Mouse (Mus musculus) bone marrow, adult 2 months (tissue): ENCODE measurements around the gene Gpr137.

Experiments
- CTCF ChIP-seq: fragments of 200-500 bp; IDR thresholded peaks from 2 replicates; pipeline ENCODE4 v1.5.1; 2011; ENCODE audit warnings: low read length, control low read depth; ENCODE audit not compliant: control insufficient read depth, insufficient read depth
- POLR2A ChIP-seq: fragments of 200-500 bp; IDR thresholded peaks from 2 replicates; pipeline ENCODE4 v1.6.1; 2011; ENCODE audit warnings: low read depth, mild to moderate bottlenecking, control low read depth, low read length, borderline replicate concordance; ENCODE audit not compliant: control insufficient read depth

DNA sequence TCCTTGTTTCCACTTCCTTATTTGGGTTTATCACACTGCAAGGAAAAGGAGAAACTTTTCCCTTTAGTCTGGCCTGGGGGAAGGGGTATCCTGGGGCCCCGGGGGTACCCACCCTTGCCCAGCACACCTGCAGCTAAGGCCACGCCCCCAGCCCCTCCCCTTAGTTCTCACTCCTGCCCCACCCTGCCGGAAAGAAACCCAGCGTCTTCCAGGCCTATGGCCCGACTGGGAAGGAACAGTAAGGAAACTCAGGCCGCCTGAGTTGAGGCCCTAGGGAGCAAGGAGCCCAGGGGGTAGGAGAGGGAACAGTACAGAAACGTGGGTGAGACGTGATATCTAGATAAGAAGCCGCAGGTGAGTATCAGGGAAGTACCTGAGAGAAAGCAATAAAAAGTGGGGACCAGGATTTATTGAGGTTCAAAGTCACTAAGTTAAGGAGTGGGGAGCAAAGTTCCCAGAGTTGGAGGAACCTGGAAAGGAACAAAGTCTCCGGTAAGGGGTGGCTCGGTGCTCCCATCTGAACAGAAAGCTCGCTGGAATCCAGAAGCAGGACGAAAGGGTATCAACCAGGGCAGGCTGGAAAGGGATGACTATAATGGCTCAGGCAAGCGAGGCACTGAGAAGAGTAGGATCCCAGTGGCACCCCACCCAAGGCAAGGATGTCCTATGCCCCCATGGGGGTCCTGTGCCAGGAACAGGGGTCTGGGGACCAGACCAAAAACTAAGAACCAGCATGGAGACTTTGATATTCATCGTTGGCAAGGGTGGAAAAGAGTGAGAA lies 26.4 kb upstream of the Gpr137 start:
- TF ChIP-seq POLR2A: no peak
- TF ChIP-seq CTCF: no peak
